Mouse (Mus musculus): ENCODE data around the gene Zfp326. TPM values are rescaled to one million over a fixed set of nuclear protein-coding genes. Genes with fewer than 3 reads are reported as not detected.

Gene Zfp326
- total RNA-seq, 2 experiments from 2014 or later = 31.6 to 32.1 TPM

DNA sequence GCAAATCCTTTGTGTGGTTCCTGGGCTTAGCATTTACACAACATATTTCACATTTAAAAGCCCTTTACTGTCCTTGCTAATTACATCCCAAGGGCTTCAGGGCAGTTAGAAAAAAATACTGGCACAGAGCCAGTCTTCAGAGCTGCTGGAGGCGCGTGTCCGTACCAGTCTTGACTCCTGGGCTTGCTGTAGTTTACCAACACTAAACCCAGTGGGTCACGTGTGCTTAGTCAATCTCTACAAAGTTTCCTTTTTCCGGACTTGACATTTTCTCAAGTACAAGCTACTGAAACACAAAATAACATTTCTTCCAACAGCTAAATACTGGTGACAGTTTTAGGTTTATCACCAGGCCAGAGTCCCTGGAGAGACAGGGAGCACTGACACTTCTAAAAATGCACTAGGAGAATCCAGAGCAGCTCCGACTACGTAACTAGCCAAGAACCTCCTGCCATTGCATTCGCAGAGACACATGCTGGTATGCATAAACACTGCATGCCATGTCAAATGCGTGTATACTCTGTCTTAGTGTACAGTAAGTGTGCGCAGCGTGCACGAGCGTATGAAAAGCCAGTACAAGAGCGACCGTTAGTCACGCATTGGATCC is 8.4 kb upstream of the Zfp326 start:
- peak; percentile 55 for DNase-seq

DNA sequence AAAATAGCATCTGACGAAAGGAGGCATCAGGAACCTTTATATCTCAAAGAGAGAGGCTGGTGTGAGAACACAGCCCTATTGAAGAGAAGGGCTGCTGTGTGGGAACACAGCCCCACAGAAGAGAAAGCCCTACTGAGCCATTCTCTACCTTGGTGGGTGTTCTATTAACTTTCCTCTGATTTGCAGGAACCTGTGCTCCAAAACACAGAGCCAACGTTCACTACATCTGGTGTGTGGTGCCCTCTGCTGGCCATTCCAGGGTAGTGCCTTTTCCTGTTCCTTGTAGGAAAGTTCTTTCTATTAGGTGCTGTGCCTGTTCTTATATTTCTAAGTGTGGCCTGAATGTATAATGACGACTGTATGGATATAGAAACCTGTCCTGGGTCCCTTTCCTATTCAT is 7.8 kb upstream of the Zfp326 start:
- DNase-seq = peak; percentile 88

DNA sequence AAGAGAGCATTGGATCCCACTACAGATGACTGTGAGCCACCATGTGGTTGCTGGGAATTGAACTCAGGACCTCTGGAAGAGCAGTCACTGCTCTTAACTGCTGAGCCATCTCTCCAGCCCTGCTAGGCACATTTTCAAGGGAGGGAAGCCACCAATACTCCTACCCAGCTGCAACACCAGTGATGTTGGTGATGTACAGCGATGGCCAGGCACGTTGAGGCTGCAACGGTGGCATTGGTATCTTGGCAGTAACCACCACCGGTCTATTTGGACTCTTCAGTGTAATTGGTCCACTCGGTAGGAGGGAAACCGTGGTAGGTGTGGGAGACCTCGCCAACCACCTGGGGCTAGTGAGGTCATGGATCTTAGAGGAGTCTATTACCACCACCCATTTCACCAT is 6.6 kb upstream of the Zfp326 start:
- no peak for DNase-seq

DNA sequence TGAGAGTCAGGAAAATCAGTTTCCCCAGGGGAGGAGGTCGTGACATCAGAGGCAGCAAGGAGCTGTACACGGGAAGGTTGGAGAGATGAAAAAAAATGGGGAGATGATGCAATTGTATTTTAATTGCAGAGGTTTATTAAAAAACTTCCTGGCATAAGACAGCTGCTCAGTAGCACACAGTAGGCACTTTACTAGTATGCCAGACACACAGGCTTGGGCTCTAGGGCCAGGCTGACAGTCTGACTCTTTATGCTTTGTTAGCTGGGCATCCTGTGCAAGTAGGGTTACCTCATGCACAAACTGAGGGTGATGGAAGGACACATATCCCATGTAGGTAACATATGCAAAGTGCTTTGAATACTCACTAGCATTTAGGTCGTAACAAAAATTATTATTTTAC is 5.2 kb upstream of the Zfp326 start:
- DNase-seq = no peak

DNA sequence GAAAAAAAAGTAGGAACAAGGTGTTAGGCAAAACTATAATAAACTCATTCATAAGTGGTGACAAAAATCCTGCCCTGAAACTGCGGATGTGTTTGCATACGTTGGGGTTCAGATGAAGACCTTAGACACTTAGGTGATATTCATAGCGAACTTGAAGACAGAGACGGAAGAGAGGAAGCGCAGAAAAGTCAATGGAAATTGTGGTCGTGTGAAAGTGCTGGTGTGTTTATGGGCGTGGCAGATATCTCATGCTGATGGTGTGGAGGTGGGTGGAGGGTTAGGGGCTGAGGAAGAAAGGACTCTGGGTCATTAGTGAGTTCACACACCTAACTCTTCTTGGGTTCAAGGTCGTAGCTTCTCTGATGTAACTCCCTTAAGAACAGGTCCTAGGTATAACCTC is 4.2 kb upstream of the Zfp326 start:
- no peak for DNase-seq

DNA sequence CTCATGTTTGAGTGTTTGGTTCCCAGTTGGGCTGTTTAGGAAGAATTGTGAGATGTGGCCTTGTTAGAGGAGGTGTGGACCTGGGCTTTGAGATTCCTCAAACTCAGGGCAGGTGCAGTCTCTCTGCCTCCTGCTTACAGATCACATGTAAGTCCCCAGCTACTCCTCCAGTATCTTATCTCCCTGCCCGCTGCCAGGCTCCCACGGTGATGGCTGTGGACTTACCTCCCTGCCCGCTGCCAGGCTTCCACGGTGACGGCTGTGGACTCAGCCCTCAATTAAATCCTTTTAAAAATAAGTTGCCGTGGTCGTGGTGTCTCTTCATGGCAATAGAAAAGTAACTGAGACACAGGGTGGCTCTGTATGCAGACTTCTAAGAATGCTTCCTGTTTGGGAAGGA is 3.4 kb upstream of the Zfp326 start:
- DNase-seq = no peak

DNA sequence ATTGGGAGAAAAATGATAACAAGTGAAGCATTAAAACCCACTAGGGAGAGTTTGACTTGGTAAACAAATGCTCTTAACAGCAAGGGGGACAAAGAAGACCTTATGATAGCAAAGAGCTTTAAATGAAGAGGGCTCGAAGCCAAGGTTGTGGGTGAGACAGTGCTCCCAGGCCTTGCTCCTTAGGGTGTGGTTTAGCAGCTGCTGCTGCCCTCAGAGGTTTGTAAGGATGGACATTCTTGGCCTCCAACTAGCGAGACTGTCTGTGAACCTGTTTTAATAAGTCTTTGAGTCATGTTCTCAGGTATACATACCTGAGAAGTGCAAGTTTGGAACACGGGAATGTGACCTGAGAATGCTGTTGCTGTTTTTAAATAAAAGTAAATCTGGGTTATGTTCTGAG is 2.6 kb upstream of the Zfp326 start:
- no peak for DNase-seq

DNA sequence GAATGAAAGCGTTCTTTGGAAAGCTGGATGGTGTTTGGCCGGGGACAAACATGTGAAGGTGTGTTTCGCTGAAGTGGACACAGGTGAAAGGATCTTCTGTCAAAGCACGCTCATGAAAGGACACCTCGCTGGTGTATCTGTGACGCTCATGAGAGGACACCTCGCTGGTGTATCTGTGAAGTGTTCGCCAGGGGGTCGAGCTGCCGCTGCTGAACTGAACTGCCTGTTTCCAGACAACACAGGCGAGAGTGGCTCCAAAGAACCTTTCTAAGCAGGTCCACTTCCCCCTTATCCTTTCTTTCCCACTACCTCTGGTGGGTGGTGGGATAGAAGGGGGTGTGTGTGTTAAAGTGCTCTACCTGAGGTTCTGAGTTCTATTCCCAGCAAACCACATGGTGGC is 1.9 kb upstream of the Zfp326 start:
- no peak for DNase-seq

DNA sequence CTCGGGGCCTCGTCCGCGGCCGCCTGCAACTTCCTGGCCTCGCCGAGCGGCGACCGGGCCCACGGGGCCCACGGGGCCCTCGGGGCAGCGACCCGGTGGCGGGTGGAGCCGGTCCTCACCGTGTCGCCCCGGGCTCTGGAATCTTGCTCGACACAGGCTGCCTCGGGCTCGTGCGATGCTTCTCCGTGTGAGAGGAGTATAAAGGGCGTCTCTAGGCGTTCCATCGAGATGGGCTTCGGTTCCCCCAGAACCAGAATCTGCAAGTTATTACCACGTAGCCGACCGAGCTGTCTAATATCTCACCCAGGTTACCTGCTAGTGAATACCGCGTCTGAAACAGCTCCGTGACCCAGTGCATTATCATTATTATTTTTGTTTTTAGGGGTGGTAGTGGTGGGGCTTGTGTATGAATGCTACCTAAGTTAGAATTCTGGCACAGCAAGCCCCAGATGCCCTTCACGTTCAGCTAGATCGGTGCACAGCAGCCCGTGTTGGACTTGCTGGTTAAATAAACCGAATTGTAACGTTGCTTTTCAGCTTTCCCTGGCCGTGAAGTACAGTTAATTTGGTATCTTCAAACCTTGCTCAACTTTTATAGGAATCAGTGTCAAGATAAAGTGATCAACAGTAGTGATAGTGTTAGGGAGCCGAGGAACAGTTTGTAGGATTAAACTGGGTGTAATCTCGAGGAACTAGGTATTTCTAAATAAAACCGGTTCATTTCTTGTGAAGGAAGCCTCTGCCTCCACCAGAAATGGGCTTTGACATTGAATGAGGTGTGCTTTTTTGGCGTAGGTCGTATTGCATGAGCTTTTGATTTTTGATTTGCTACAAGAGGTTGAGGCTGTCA is 785 bp downstream of the Zfp326 start:
- DNase-seq = peak; percentile 41

DNA sequence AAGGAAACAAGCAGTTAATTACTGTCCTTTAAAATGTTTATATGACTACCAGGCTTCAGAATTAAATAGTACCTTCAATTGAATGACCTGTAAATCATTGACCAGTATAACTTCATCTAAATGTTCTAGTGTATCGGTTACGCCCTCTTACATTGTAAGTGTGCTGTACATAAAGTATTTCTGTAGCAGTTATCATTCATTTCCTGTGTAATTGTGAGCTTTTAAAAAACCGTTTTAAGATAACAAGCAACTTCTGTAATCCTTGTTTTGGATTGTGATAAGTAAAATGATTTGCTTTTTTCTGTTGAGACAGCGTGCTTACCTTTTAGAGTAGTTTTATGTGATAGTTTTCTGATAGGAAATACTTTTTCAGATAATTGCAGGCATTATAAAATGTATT is 11.0 kb downstream of the Zfp326 start:
- DNase-seq = no peak

DNA sequence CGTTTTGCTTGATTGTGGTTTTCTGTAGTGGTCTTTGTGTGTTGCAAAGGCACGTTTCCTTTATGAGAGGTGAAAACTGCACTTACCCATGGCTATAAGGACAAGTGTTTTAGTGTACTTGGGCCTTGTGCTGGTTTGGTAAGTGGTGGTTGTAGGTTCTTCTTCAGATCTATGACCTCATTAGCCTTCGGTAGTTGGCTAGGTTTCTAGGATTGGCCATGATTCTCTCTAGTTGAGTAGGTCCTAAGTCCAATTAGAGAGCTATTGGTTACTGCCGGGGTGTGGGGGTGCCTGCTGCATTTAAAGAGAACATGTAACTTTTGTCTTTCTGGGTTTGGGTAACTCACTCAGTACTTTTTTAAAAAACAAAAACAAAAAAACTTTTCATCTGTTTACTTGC is 21.8 kb downstream of the Zfp326 start:
- no peak for DNase-seq

DNA sequence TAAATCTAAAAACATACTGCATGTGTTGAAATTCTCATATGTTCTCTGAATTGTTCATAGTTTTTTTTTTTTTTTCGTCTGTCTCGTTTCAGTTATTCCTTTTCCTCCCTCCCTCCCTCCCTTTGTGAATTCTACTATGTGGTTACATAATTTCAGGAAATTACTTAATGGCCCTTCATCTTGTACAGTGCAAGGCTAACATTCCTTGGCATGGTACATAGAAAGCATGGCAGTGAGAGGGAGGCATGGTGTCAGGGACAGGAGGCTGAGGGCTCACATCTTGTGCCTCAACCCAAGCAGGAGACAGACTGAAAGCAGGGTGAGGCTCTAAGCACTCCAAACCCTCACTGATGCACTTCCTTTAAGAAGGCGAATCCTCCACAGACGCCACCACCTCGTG is 32.8 kb downstream of the Zfp326 start:
- no peak for DNase-seq

DNA sequence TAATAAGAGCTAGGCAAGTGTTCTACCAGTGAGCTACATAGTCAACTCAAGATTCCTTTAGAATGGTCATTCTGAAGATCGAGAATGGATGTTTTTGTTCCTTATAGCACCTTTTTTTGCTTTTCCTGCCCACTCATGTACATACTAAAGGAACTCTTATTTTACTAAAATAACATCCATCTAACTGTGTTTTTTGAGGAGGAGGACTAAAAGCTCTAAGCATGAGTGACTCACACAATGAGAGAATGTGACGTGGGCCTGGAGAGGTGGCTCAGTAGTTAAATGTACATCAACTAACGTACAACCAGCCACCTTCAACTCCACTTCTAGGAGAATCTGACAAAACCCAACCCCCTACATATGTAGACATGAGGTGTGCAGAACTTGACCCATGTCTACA is 33.3 kb downstream of the Zfp326 start:
- DNase-seq = no peak

DNA sequence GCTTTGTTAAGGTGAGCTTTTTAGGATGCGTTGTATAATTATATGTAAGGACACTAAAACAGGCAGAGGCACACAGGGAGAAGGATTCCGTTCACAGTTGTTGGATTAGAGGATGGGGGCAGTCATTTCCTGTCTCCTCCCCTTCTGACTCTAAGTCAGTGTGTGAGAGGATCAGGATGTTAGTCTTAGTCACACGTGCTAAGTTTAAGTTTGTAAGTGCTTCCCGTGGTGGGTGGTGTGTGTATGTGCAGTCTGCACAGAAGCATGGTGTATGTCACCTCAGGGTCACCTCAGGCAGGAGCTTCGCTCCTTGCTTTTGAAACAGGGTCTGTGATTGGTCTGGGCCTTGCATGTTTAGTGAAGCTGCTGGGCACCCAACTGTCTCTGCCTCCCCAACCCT is 35.1 kb downstream of the Zfp326 start:
- DNase-seq = no peak

DNA sequence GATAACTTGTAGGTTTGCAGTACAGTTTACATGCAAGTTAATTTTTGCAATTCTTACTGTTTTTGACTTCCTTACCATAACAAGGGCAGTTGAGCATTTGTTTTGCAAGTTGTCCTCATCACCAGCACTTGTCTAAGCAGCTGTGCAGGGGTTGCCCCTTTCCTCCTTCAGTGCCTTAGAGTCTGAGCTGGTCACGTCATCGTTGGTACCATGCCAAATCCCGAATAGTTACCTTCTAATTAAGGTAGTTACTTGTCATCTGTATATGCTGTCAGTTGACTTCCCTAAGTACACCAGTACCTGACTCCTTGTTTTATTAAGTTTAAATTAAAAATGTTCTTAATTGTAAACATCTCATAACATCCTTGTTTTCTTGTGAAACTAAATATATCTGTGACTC is 41.0 kb downstream of the Zfp326 start:
- no peak for DNase-seq

DNA sequence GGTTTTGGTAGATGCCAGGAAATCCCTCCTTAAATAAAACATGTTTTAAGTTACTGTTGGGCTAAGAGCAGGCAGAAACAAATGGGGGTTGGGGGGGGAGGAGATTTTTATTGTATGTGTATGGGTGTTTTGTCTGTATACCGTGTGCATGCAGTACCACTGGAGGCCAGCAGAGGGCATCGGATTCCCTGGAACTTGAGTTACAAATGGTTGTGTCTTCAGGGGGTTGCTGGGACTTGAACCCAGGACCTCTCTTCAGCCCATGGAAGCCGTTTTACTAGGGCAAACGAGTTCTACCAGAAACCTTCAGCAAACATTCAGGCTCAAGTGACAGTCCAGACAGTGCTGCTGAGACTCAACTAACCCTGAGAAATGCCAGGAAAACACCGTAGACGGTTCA is 41.9 kb downstream of the Zfp326 start:
- peak; percentile 27 for DNase-seq

DNA sequence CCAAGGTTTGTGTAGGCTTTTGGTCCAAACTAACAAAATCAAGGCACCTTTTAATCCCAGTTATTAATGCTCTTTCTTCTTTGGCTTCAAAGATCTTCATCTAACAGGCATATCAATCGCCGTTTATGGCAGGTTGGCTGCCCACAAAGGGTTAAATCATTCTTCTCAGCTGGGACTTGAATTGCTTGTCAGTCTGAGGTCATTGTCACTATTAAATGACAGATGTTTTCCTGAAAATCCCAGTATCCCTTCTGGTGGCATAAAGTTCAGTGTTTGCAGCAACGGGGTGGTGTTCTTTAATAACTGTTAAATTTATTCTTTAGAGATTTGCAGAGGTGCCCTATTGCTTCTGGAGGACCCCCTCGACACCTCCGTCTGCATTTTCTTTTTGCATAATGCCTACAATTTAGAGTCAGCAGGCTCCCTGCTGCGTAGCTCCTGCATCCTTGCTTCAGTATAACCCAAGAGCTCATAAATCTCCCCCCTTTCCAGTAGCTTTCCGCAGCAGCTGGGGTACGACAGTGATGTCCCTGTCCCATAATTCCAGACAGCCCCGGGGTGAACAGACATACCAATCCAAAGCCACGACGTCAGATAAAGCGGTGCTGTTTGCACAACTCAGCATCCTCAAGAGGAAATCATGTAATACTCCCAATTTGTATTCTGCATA is 46.6 kb downstream of the Zfp326 start:
- no peak for DNase-seq

DNA sequence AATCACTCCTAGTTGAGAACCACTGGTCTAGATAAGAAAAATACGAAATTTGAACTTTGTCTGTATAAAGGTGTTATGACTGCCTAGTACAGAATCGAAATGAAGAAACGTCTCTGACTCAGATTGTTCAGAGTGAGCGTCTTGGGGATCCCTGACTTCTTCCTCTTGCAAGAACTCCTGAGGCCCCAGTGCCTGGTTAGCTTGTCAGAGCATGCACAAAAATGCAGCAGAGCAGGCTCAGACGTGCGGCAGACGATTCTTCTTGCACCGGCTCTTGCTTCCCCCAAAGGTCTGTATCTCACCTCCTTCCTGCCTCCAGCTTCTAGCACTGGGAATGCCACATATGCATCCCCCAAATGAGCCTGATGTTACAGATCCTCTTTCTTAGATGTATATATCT is 48.0 kb downstream of the Zfp326 start:
- DNase-seq = no peak

DNA sequence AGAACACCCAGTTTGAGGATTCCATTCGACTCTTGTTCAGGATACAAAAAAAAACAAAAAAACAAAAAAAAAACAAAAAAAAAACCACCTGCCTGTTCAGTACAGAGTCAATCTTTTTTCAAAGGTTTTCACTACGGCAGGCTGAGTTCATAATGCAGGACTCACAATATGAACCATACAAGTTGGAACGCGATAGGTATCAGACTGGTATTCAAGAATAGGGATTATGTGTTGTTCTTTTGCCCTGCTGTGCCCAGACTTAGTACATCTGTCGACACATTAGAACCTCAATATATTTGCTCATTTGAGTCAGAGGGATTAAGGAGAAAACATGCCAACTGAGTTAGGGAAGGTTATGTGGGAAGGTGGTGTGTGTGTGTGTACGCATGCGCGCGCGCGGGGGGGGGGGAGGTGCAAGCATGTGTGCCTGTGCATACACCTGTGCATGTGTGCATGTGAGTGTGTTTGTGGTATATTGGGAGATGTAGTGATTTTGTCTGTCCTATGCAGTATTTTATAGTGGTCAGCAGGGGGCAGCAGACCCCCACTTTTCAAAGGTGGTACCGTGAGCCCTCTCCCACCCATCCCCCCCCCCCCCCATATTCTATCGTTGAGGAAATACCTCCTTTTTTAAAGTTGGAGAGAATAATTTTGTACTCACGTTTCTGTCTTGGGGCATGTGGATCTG is 49.3 kb downstream of the Zfp326 start:
- no peak for DNase-seq

DNA sequence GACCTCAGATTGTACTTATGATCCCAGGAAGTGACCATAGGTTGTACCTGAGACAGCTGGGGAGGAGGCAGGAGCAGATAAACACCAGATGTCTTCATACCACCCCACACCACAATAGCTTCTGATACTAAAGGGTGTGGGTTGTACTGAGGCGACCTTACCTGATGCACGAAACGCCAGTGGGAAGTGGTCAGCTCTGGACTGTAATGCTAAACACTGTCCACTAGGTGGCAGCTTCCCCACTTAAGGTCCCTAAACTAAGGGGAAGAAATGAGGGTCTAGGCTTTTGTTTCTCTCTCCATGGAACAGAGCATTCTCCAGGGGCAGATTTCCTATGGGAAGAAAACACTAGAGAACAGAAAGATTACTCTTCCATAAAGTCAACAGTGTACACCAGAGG is 53.9 kb downstream of the Zfp326 start:
- no peak for DNase-seq

DNA sequence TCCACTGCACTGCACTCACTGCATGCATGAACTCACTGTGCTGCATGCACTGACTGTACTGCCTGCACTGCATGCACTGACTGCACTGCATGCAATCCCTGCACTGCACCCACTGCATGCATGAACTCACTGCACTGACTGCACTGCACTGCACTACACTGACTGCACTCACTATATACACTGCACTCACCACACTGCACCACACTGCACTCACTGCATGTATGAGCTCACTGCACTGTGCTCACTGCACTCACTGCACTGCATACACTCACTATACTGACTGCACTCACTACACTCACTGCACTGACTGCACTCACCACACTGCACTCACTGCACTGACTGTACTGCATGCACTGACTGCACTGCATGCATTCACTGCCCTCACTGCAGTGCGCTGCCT is 56.0 kb downstream of the Zfp326 start:
- DNase-seq = no peak

DNA sequence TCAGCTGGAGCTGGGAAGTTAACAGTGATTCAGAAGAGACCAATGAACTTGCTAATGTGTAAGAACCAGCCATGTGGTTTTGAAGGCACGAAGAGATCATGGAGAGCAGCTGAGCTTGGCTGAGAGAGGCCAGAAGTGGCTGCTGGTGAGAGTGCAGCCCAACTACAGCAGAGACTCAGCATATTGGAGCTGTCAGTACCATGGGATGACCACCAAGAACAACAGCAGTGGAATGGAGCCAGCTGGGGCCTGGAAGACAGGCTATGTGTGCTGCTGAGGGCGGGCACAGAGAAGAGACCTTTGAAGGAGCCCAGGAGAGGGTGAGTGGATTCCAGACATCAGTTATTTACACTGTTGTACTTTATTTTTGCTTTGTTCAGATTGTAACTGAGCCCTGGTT is 65.6 kb downstream of the Zfp326 start:
- peak; percentile 34 for DNase-seq
